8 mouse cellular contexts compared by ENCODE assay signal in the genomic region with DNA sequence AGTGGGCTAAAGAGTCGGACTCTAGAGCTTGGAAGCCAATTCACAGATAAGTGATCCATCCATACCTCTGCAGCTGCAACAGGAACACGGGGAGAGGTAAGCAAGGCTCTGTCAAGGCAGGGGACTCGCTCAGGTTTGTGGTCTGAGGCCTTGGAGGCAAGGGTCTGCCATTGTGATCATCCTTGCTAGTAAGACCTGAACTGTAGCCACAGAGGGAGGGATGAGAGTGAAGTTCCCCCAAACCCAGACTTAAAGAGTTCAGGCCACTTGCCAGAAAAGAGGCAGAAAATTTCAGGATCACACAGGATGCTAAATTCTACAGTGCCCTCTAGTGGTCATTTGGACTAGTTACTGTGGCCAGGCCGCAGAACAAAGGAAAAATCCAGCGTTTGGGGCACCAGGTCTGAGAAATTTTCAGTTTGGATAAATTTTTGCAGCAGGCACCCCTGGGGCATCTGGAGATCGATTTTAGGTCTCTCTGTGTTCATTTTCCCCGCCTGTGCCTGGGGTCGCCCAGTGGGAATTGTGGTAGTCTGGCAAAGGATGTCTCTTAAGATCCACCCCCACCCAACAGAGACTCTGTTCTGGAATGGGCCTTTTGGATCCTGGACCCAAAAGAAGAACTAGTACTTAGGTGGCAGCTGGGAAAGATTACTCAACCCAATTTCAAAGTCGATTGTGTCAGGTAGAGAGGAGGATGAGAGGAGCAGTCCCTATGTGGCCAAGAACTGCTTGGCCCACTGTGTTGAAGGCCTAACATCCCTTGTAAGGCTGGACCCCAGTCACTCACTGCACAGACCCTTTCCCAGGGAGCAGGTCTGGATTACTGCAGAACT. TPM values are rescaled to one million over a fixed set of nuclear protein-coding genes. Genes with fewer than 3 reads are reported as not detected.
DNase-seq lines count a peak whose midpoint lies in the region; ATAC-seq lines count a peak whose summit lies in the region.

No protein-coding gene starts in this region.

- H3K9ac ChIP-seq in embryonic facial prominence, embryonic 11.5 days (replicated peaks; ENCODE audit: low read length), result no peak overlapping the region; the same call in 1 of the 2 replicates

- DNase-seq in heart, adult 18-20 months, result peak; percentile 22 to 67
- no peak for DNase-seq in heart, adult 11 months
- DNase-seq in adrenal gland, postnatal 10 days, result peak; percentile 26
- peak; percentile 93 for DNase-seq in embryonic facial prominence, embryonic 11.5 days (ENCODE audit: low spot score)
- peak; percentile 58 for DNase-seq in hindbrain, embryonic 10.5 days (ENCODE audit: low spot score)
- peak; percentile 8 for DNase-seq in layer of hippocampus, adult 9-11 months
- DNase-seq in skeletal muscle tissue, adult 2 months (ENCODE audit: low read depth, low spot score), result peak; percentile 4

- H3K4me1 ChIP-seq in embryonic facial prominence, embryonic 11.5 days (ENCODE audit: control insufficient read depth, insufficient read depth, low read length), result no peaks in the 10 kb centered on the region
- no peaks in the 10 kb centered on the region for H3K4me1 ChIP-seq in hindbrain, embryonic 10.5 days (replicated peaks)

- no peaks in the 10 kb centered on the region for H3K27me3 ChIP-seq in embryonic facial prominence, embryonic 11.5 days (ENCODE audit: control insufficient read depth, insufficient read depth, low read length)
- H3K27me3 ChIP-seq in hindbrain, embryonic 10.5 days (ENCODE audit: insufficient read depth, poor library complexity, severe bottlenecking), result no peaks in the 10 kb centered on the region

- no peaks in the 10 kb centered on the region for H3K9me3 ChIP-seq in embryonic facial prominence, embryonic 11.5 days (replicated peaks; ENCODE audit: control insufficient read depth, low read length)
- H3K9me3 ChIP-seq in hindbrain, embryonic 10.5 days, result no peaks in the 10 kb centered on the region

- WGBS in embryonic facial prominence, embryonic 11.5 days, result 37% methylated on average over 9 of the region's 9 CpGs
- WGBS in hindbrain, embryonic 10.5 days, result 40% methylated on average over 9 of the region's 9 CpGs

- no peak overlapping the region for H3K27ac ChIP-seq in embryonic facial prominence, embryonic 11.5 days (replicated peaks; ENCODE audit: low read depth, low read length)
- peak overlapping the region; percentile 83 for H3K27ac ChIP-seq in hindbrain, embryonic 10.5 days

- peak; percentile 62 for ATAC-seq in embryonic facial prominence, embryonic 11.5 days (replicated peaks; ENCODE audit: insufficient number of reproducible peaks, low FRiP score, low TSS enrichment, low read depth)
- peak; percentile 90 for ATAC-seq in megakaryocyte progenitor cell, adult 5-6 weeks (replicated peaks; ENCODE audit: poor library complexity)

- H3K36me3 ChIP-seq in embryonic facial prominence, embryonic 11.5 days (replicated peaks; ENCODE audit: control insufficient read depth, insufficient read depth, low read depth, low read length), result no peaks in the 10 kb centered on the region
- H3K36me3 ChIP-seq in hindbrain, embryonic 10.5 days, result no peaks in the 10 kb centered on the region

- H3K4me2 ChIP-seq in embryonic facial prominence, embryonic 11.5 days (ENCODE audit: low read depth, low read length), result no peak overlapping the region

- H3K4me3 ChIP-seq in embryonic facial prominence, embryonic 11.5 days (ENCODE audit: low read depth, low read length), result no peak overlapping the region
- H3K4me3 ChIP-seq in hindbrain, embryonic 10.5 days, result no peak overlapping the region

RNA-seq across cellular contexts. Expression of a gene that starts 24.6 kb away (rescaled TPM):
- total RNA-seq in heart, adult 18-20 months (2021), result 1 to 10 TPM; 7.7 to 8.3 TPM
- 10 to 100 TPM; 12.3 to 17.1 TPM for total RNA-seq in adrenal gland, postnatal 10 days (2021)
- polyA plus RNA-seq in embryonic facial prominence, embryonic 11.5 days (2014; fragmentation: Nextera tagmentation; extraction: Ambion mirVana), result 19.0 and 19.4 TPM in 2 replicates
- polyA plus RNA-seq in hindbrain, embryonic 10.5 days (2016; fragmentation: Nextera tagmentation; extraction: Ambion mirVana), result 9.2 and 15.4 TPM in 2 replicates
- total RNA-seq in megakaryocyte progenitor cell, adult 5-6 weeks (2015), result 22.7 and 27.5 TPM in 2 replicates
- 10.8 and 13.6 TPM in 2 replicates for total RNA-seq in megakaryocyte progenitor cell, adult 5-6 weeks (2017)
